Mouse (Mus musculus) brain, embryonic 14.5 days (tissue): ENCODE measurements around the gene Fam214b.

Source experiments
- CTCF ChIP-seq: fragments of 200-500 bp; IDR thresholded peaks from 2 replicates; pipeline ENCODE4 v1.5.1; 2012; ENCODE audit warnings: inconsistent platforms, mild to moderate bottlenecking, moderate library complexity, borderline replicate concordance; ENCODE audit not compliant: insufficient read depth, insufficient read length; ENCODE audit errors: extremely low read depth
- POLR2A ChIP-seq: fragments of 200-500 bp; IDR thresholded peaks from 2 replicates; pipeline ENCODE4 v1.6.1; 2012; ENCODE audit warnings: mild to moderate bottlenecking, inconsistent platforms, borderline replicate concordance; ENCODE audit not compliant: poor library complexity, insufficient read depth, insufficient read length, severe bottlenecking; ENCODE audit errors: extremely low read depth

GRCm38 (mm10) chr4:43035851-43036250 lies 10.2 kb downstream of the Fam214b start:
- TF ChIP-seq CTCF (no peak), POLR2A (no peak)
